Mouse (Mus musculus) adrenal gland, adult 10 weeks (tissue): Measurements from ENCODE around the gene Fbxw14. TPM values are rescaled to one million over a fixed set of nuclear protein-coding genes. Genes with fewer than 3 reads are reported as not detected.

Experiments used
- polyA plus RNA-seq: library from polyadenylated mRNA; stranded (reverse); fragments of 350-450 nt; fragmentation: Illumina TruSeq; extraction: RNeasy Lipid Tissue Mini Kit (QIAGEN cat#74804); gene quantifications from one replicate; pipeline ENCODE4 v1.2.3, GENCODE M21; 2014; ENCODE audit warnings: low read depth, low replicate concordance

Fbxw14 gene
- polyA plus RNA-seq: not detected

GRCm38 (mm10) chr9:109287576-109287975, at the start of gene Fbxw14:
Gene Fbxw14, minus strand, starts transcription at chr9:109287676.

GRCm38 (mm10) chr9:109234654-109235053, 52.8 kb downstream of the Fbxw14 start, which contains the start of gene Fbxw20:
Gene Fbxw20, minus strand, starts transcription at chr9:109234754.

Other genes starting within 250 kb of the Fbxw14 start
- 32.3 TPM for gene Shisa5, start 249.1 kb downstream of the Fbxw14 start, polyA plus RNA-seq
- gene Trex1, start 227.9 kb downstream of the Fbxw14 start, polyA plus RNA-seq: not detected
- 12.2 TPM for gene Atrip, start 213.6 kb downstream of the Fbxw14 start, polyA plus RNA-seq
- gene Ccdc51, start 205.2 kb downstream of the Fbxw14 start, polyA plus RNA-seq: 1.5 TPM
- gene Tma7, start 205.1 kb downstream of the Fbxw14 start, polyA plus RNA-seq: 717 TPM
- 5.8 TPM for gene Plxnb1, start 192.3 kb downstream of the Fbxw14 start, polyA plus RNA-seq
- not detected for gene Fbxw21, start 125.6 kb downstream of the Fbxw14 start, polyA plus RNA-seq
- not detected for gene Fbxw13, start 91.7 kb downstream of the Fbxw14 start, polyA plus RNA-seq
- gene Fbxw20, start 52.9 kb downstream of the Fbxw14 start, polyA plus RNA-seq: not detected
- gene Fbxw28, start 52.0 kb upstream of the Fbxw14 start, polyA plus RNA-seq: not detected
- gene Fbxw22, start 116.6 kb upstream of the Fbxw14 start, polyA plus RNA-seq: not detected
- not detected for gene Fbxw16, start 161.5 kb upstream of the Fbxw14 start, polyA plus RNA-seq
- not detected for gene Fbxw19, start 208.2 kb upstream of the Fbxw14 start, polyA plus RNA-seq